Mouse (Mus musculus) heart, postnatal 10 days (tissue): ENCODE measurements around the gene Ficd. TPM values are rescaled to one million over a fixed set of nuclear protein-coding genes. Genes with fewer than 3 reads are reported as not detected.
A peak's percentile ranks its signal among the peaks of the same experiment; 100 is the strongest.
"Not testable (repeated sequence)": the region's sequence is repeated elsewhere in the genome, so short reads cannot be mapped to it uniquely, and the experiment has no call there.

Source experiments
- DNase-seq, 2 experiments: peaks; one replicate each; pipeline ENCODE4 v3.0.0; 2021
- intact Hi-C: fragments of 180-260 bp; cut with DNase I; formaldehyde crosslinking; loops from one replicate; pipeline ENCODE4 v1.15.1; 2025
- total RNA-seq, 2 experiments: library from RNA; stranded (reverse); gene quantifications; 2 replicates each; pipeline ENCODE4 v1.2.3; 2021

Ficd gene
- total RNA-seq, 2 experiments from 2014 or later: 5.4 to 5.8 TPM

DNA sequence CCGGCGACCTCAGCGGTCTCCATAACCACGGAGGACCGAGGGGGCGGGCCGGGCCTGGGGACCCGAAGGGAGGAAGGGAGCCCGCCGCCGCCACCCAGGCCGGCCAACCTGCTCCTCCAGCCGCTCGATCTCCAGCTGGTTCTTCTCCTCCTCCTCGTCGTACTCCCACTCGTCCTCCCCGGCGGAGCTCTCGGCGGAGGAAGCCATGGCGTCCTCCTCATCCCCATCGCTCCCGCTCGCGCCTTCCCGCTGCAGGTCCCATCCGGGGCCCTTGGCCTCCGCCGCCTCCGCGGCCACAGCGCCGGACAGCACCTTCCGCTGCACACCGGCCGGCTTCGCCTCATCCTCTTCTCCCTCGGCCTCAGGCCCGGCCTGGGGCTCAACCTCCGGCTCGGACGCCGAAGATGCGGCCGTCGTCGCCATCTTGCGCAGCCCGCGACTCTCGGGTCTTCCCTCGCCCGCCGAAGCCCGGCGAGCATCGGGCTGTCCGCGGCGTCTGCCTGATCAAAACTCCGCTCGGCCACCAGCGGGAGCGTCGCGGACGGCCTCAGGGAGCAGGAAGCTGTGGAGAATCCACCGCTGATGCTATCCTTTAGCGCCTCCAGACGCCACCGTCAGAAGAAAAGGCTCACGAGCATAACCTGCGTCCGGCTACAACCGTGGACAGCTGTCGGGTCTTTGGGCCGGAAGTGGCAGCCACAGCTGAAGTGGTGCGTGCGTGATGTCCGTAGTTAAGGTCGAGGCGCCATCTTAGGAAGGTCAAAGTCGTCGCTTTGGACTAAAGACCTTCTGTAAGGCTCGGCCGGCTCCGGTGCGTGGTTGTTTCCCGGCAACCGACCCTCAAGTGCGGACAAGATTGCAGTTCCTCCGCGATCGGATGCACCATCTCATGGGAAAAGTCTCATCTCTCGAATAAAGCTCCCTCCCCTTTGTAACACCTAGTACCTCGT, 35.9 kb downstream of the Ficd start:
- DNase-seq: peak; percentile 90 to 91
- intact Hi-C loops: loop anchor here (2.0 to 5.0 kb wide), 3 partner anchors 73 to 183 kb away; no protein-coding TSS in a partner anchor

DNA sequence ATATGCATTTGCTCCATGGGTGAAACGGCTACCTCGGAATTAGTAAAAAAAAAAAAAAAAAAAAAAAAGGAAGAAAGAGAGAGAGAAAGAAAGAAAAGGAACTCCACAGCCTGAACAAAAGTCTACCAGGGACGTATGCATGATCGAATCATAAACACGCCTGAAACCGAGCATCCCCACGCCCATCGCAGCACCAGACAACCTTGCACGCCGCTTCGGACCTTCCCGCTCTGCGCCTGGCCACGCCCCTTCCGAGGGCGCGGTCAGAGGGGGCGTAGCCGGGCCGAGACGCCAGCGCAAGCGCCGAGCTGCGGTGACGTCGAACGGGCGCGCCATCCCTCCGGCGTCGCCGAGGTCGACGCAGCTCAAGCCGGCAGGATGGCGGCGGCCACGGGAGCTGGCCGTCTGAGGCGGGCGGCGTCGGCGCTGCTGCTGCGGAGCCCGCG, 36.9 kb downstream of the Ficd start, which contains the start of the genes Sart3 and Iscu:
Gene Sart3 (minus strand): TSS at position 61 of the 446 bp plus-strand sequence.
Gene Iscu (plus strand): TSS at position 299 of the 446 bp plus-strand sequence.
- peak; percentile 96 for DNase-seq
- intact Hi-C loops: loop anchor here (2.0 to 5.0 kb wide), 3 partner anchors 72 to 182 kb away; no protein-coding TSS in a partner anchor

DNA sequence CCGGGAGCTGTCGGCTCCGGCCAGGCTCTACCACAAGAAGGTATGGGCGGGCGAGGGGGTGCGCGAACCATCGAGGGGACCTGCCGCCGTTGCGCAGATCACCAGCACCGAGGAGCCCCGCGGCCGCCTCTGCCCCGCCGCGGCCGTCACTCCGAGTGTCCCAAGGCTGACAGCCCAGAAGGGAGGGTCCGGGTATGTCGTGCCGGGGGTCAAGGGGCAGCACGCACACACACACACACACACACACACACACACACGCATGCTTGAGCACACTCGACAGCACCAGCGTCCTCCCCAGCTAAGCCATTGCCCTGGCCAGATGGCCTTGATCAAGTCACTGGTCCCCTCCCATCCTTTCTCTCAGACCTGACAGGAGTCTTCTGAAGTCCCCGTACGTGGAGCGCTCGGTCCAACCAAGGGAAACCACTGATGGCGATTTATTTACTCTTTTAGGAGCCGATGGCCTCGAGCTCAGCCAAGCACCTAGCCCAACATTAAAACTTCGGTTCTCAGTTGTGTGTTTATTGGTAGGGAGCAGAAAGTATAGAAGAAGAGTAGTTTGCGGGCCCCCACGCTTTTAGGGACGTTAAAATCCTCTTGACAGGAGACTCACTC, 37.4 kb downstream of the Ficd start:
- peak in 1 of 2 experiments; percentile 12 for DNase-seq

DNA sequence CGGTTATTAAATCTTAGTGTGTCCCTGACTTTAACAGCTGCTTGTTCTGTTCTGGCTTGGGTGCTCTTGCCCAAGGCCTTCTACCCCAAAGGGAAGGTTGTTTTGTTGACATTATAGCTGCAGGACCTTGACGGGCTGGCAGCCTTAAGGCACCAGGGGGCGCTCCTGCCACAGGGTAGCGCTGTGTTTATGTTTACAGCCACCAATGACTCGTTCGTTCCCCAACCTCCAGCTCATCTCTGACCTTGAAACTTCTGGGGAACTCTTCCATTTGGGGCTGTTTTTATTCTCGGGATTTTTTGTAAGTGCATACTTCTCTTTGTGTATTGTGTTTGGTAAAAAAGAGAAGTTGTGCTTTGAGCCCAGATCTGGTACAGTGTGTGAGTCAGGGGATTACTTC, 38.1 kb downstream of the Ficd start:
- intact Hi-C loops: loop anchor here (1.0 to 5.0 kb wide), 4 partner anchors 42 to 181 kb away; no protein-coding TSS in a partner anchor
- DNase-seq: peak; percentile 91 to 93

More for the DNA sequence above, 37.4 kb downstream of the Ficd start:
- intact Hi-C loops: loop anchor here (1.0 to 5.0 kb wide), 4 partner anchors 42 to 182 kb away; no protein-coding TSS in a partner anchor

DNA sequence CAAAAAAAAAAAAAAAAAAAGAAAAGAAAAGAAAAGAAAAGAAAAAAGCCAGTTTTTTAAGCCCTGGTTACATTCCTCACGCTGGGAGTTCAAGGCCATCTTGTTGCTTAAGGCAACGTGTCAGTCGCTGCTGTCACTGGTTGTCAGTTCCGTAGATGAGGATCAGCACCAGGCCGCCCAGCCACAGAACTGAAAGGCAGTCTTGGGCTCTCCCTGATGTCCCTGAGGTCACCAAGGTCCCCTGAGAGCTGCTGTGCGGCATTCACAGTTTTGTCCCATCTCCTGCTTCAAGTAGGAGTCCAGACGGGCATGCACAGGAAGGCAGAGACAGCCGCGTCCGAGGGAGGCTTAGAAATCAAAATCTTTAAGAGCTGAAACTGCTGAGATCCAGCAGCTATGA, 40.0 kb downstream of the Ficd start:
- intact Hi-C loops: no loop called here
- DNase-seq: no peak

DNA sequence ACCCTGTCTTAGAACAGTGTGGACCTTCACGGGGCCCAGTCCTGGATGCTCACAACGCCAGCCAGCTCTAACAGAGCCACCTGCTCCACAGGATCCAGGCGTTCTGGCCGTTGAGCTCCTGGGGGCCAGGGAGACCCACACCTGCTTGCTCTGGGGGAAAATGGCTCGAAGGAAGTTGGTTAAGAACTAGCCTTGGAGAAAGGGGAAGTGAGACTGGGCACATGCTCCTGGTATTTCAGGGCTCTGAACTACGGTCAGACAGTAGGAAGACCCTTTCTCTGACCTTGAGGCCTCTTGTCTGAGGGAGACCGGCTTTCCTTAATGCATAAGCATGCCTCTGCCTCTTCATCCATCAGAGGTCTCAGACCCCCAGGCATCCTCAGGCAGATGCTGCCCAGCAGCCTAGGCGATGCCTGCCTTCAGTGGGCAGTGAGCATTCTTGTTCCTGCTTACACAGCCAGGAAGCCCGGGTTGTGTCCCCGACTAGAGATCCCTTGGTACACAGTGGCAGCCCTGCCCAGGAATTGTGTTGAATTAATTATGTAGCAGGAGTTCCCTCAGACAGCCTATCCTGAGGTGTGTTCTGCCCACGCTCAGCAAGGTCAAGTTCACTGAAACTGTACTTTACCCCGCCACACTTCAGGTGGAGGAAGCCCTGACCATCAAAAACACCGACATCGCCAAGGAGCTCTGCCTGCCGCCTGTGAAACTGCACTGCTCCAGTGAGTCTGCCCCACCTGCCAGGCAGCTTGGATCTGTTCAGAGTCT, 40.7 kb downstream of the Ficd start:
- intact Hi-C loops: no loop called here
- DNase-seq: no peak

DNA sequence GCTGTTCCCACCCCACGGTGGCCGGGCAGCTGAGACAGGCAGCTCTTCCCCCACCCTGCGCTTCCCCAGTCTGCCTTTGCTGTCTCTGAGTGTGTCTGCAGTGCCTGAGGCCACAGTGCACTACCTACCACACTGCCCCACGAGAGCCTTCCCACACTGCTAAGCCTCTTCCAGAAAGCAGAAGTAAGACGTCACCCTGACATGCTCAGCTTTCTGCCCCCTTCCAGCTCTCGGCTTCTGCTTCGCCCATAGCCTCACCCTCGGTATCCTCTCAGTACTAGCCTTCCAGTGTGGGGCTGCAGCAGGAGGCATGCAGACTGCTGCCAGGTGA, 41.3 kb downstream of the Ficd start:
- DNase-seq: no peak
- intact Hi-C loops: no loop called here

DNA sequence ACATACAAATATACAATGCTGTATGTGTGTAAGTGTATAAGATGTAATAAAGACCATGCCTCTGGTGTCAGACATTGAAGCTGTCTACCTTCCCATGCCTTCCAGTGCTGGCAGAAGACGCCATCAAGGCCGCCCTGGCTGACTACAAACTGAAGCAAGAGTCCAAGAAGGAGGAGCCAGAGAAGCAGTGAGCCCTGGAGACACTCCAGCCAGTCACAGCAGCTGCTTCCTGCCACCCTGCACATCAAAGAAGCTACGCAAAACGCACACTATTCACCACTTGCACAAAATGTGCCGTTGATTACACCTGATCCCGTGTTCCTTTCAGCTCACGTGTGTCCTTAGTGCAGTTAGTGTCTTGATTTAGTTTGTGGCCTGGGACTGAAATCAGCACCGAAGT, 42.1 kb downstream of the Ficd start:
- DNase-seq, intact Hi-C loops: not testable (repeated sequence)

DNA sequence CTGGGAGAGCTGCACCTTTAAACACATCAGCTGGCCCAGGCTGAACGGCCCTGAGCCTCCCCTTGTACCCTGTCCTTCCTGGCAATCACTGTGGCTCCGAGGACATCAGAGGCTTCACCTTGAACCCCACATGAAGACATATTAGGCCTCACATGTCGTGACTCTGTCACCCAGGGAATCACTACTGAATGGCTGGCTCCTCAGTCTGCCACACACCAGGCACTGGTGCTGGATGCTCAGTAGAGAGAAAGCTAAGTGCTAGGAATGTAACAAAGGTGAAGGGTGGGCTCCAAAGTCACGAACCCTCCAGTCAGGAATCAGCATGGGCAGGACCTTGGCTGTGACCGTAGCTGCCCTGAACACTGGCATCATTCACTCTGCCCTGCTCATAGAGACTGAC, 44.0 kb downstream of the Ficd start:
- intact Hi-C loops: no loop called here
- no peak for DNase-seq

DNA sequence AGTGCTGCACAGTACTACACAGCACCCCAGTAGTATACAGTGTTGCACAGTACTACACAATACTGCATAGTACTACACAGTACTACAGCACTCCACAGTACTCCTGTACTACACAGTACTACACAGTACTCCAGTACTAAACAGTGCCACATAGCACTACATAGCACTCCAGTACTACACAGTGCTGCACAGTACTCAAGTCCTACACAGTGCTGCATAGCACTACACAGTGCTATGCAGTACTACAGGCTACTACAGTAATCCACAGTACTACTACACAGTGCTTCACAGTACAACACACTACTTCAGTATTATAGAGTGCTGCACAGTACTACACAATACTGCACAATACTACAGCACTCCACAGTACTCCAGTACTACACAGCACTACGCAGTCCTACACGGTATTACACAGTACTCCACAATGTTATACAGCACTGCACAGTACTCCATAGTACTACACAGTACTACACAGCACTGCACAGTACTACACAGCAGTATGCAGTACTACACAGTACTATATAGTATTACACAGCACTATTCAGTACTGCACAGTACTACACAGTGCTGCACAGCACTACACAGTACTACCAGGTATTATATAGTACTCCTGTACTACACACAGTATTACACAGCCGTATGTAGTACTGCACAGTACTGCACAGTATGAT, 44.6 kb downstream of the Ficd start:
- intact Hi-C loops: no loop called here
- no peak for DNase-seq

DNA sequence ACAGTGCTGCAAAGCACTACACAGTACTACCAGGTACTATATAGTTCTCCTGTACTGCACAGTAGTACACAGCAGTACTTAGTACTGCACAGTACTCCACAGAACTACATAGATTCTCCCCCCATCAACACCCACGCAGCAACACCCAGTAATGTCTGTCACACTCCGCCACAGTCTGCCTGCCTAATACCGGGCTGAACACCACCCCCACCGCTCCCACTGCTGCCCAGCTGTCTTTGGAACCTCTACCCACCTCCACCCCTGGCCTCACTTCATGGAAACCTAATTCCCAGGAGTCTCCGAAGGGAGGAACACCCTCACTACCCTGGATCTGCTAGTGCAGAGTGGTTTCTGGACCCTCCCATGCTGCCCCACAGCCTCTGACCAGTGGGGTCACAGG, 45.2 kb downstream of the Ficd start:
- intact Hi-C loops: no loop called here

DNA sequence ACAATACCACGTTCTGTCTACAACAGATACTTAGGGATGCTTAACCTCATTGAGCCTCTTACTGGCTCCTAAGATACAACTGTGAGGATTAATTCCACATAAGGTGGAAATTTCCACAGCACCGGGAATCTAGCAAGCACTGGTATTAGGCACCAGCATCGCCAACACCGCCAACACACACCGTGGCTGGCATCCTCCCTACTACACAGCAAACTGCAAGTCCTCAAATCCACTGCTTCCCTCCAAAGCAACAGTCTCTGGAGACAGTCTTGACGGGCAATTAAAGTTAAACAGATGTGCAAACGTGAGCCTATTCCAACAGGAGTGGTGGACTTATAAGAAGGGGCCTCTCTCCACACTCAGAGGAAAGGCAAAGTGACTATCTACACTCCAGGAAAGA, 45.7 kb downstream of the Ficd start:
- intact Hi-C loops: no loop called here
- no peak for DNase-seq

More for the DNA sequence above, 45.2 kb downstream of the Ficd start:
- no peak for DNase-seq

DNA sequence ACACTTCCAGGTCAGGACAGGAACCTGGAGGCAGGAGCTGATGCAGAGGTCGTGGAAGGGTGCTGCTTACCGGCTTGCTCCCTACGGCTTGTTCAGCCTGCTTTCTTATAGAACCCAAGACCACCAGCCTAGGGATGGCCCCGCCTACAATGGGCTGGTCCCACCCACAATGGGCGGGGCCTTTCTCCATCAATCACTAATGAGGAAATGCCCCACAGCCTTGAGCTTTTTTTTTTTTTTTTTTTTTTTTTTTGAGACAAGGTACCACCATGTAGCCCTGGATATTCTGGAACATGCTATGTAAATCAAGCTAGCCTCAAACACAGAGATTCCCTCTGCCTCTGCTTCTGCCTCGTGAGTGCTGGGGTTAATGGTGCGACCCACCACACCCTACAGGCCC, 46.3 kb downstream of the Ficd start:
- no peak for DNase-seq
- intact Hi-C loops: no loop called here

DNA sequence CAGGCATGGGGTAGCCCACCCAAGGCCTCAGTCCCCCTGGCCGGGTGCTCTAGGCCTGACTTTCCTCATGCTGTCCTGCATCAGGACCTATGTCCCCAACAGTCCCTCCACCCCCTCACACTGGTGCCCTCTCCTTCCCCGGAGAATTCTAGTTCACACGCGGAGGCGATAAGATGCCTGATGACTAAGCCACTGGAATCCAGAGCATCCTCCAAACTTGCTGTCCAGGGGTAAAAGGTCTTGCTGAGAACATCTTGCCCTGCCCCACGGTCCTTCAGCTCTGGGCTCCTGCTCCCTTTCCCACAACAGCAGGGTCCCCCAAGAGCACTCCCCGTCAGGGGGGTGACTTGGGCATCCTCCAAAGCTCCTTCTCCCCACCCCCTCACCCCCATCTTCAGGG, 47.0 kb downstream of the Ficd start:
- DNase-seq: no peak
- intact Hi-C loops: no loop called here

DNA sequence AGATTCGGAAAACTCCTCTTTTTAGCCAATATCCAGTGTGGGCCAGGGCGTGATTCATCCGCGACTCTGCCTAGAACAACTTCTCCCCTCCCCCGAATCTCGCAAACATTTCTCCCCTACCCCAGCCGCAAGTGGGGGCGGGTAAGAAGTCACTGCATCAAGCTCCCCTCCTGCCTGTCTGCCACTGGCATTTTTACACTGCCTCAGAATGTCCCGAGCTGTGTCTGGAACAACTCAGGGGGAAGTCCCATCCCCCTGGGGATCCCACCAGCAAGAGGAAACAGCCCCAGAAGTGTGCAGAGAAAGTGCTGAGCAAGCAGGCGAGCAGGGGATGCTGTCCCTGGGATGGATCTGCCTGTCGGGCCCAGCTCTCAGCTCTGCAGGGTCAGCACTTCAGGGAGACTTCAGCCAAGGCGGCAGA, 48.0 kb downstream of the Ficd start:
- peak; percentile 75 to 76 for DNase-seq
- intact Hi-C loops: no loop called here

DNA sequence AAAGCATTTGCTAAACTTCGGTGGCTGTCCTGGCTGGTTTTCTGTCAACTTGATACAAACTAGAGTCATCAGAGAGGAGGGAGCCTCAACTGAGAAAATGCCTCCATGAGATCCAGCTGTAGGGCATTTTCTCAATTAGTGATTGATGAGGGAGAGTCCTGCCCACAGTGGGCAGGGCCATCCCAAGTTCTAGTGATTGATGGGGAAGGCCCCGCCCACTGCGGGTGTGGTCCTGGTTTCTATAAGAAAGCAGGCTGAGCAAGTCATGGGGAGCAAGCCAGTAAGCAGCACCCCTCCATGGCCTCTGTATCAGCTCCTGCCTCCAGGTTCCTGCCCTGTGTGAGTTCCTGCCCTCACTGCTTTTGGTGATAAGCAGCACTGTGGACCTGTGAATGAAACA, 48.5 kb downstream of the Ficd start:
- peak in 1 of 2 experiments; percentile 45 for DNase-seq
- intact Hi-C loops: not testable (repeated sequence)

DNA sequence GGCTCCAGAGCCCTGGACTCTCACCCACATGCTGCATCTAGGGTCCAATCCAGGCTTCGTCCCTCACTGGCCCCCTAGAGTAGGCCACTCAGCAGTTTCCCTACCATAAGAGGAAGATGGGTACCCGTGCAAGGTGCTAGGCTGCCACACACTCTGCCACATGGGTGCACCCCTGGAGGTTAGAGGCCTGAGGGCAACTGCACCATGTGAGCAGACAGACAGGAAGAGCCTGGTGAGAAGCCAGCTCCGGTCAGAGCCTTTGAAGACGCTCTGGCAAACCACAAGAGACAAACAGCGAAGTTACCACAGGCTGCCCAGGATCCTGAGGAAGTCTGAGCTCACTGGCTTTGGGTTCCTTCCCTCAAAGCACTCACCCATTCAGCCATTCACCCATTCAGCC, 51.4 kb downstream of the Ficd start:
- DNase-seq: no peak
- intact Hi-C loops: no loop called here

DNA sequence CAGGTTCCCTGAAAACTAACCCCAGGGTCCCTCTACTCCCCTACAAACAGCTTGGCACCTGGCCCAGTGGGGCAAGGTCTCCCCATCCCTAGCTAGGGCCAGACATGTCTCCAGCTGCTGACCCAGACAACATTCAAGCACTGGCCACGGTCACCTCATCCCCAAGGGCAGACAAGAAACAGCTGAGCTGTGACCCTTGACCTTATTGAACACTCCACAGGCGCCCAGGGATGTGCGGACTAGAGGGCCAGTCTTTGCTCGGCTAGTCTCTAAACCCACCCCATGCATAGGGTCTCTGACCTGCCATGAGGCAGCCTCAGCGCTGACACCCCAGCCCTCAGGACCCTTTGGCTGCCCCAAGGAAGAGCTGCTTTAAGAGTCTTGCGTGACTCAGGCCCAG, 53.0 kb downstream of the Ficd start:
- no peak for DNase-seq
- intact Hi-C loops: no loop called here

DNA sequence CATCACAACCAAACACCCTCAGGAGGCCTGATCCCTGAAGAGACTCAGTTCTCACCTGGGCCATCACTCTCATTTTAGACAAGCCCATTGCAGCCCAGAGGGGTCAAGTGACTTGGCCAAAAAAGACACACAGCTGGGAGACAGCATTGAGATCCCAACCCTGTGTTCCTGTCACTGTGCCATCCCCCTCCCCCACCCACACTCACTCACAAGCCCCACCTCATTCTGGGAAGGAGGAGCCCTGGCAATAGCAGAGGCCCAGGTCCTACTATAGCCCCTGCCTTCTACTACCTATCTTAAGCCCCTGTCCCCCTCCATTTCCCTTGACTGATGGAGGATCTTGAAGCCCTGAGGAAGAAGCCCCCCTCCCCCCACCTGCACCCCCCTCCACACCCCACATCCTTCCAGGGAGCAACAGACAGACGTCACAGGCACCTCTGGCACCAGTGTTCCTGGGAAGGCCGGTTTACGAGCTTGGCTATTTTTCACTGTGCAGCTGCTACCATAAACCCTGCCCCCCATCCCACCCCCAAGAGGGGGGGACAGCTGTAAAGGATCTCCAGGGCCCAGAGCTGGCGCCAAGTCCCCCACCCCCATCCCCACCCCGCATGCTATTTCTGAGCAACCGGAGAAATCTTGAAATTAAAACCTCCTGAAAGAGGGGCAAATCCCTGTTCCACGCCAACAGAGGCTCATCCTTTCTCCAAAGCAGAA, 53.6 kb downstream of the Ficd start:
- peak; percentile 53 to 57 for DNase-seq
- intact Hi-C loops: no loop called here
